In the genomic region with DNA sequence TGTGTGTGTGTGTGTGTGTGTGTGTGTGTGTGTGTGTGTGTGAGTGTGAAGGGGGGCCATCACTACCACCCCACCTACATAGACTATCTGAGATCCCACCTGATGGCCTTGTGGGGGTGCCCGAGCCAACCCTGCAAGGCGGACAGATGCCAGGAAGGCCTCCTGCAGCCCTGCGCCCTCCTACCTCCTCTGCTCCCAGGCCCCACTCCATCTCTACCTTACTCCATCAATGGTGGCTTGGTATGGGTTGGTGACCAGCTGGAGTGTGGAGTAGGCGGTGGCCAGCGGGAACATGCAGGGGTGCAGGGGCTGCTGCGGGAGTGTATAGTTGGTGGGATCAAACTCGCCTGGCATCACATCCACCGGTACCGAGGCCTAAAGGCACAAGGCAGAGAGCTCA, we compare ENCODE assay signal across 22 mouse cellular contexts. TPM values are rescaled to one million over a fixed set of nuclear protein-coding genes. Genes with fewer than 3 reads are reported as not detected.
"Had no signal": no experiment of that assay in that cellular context is flagged by ENCODE, and none has a peak within 500 bp of the region (broad histone marks: within the 10 kb centered on the region; RNA-seq: fewer than 3 reads in every experiment).

No protein-coding gene starts in this region.

- H3K27ac ChIP-seq: liver, embryonic 15.5 days; lung, embryonic 15.5 days; macrophage; midbrain, embryonic 13.5 days; midbrain, embryonic 15.5 days; neural tube, embryonic 13.5 days; neural tube, embryonic 15.5 days; stomach, embryonic 15.5 days; stomach, postnatal 0 days had no signal

- H3K27me3 ChIP-seq: liver, embryonic 15.5 days; lung, embryonic 15.5 days; midbrain, embryonic 13.5 days; midbrain, embryonic 15.5 days; neural tube, embryonic 13.5 days; neural tube, embryonic 15.5 days; stomach, embryonic 15.5 days had no signal

- H3K4me3 ChIP-seq: liver, embryonic 15.5 days; lung, embryonic 15.5 days; midbrain, embryonic 13.5 days; midbrain, embryonic 15.5 days; neural tube, embryonic 13.5 days; neural tube, embryonic 15.5 days; stomach, embryonic 15.5 days had no signal

- H3K9me3 ChIP-seq: liver, embryonic 15.5 days; lung, embryonic 15.5 days; midbrain, embryonic 13.5 days; midbrain, embryonic 15.5 days; neural tube, embryonic 13.5 days; neural tube, embryonic 15.5 days; stomach, embryonic 15.5 days had no signal

- DNase-seq: liver, postnatal 0 days; lung, adult 2 months; lung, postnatal 14 days; lung, postnatal 36 days; retina, postnatal 1 day; right cerebral cortex, adult 18-20 months; thymus, adult 2 months; thymus, postnatal 25 days; thymus, postnatal 4 days had no signal

- ATAC-seq: liver, postnatal 0 days; lung, postnatal 0 days; midbrain, embryonic 13.5 days; midbrain, embryonic 15.5 days had no signal

RNA-seq across cellular contexts. Expression of a gene that starts 11.4 kb away (rescaled TPM):
- total RNA-seq: megakaryocyte progenitor cell, adult 5-6 weeks; monocyte, adult 5-6 weeks had no signal

RNA-seq across cellular contexts. Expression of a gene that starts 25.4 kb away (rescaled TPM):
- total RNA-seq: megakaryocyte progenitor cell, adult 5-6 weeks; midbrain, postnatal 0 days; monocyte, adult 5-6 weeks had no signal
- polyA plus RNA-seq: macrophage; midbrain, embryonic 15.5 days; midbrain, postnatal 0 days had no signal
